Mouse (Mus musculus) ES-E14 (cell line): ENCODE data around the gene Gm21190. TPM values are rescaled to one million over a fixed set of nuclear protein-coding genes. Genes with fewer than 3 reads are reported as not detected.
"Not testable (repeated sequence)": the region's sequence is repeated elsewhere in the genome, so short reads cannot be mapped to it uniquely, and the experiment has no call there.

ENCODE experiments used
- DNase-seq: peaks from one replicate; pipeline ENCODE4 v3.0.0-alpha.2; 2013; ENCODE audit warnings: low read depth, low spot score
- H3K27ac ChIP-seq: 2 replicates; pipeline ENCODE4 v1.5.1; 2012; ENCODE audit warnings: low read depth, mild to moderate bottlenecking, low read length, moderate library complexity, mixed read lengths; ENCODE audit not compliant: poor library complexity, insufficient read depth, severe bottlenecking
- H3K36me3 ChIP-seq: 2 replicates; pipeline ENCODE4 v1.6.1; 2012; ENCODE audit warnings: mild to moderate bottlenecking, low read length, moderate library complexity, mixed read lengths; ENCODE audit not compliant: control insufficient read depth, poor library complexity, insufficient read depth, severe bottlenecking
- H3K4me1 ChIP-seq, 2 experiments: fragments of 150-350 bp in 1 of 2; sonication (generic) in 1 of 2; 2 replicates each; pipeline ENCODE4 v1.6.1; 2012; ENCODE audit warnings: low read length in 2 of 2, mild to moderate bottlenecking in 1 of 2, mixed read lengths in 1 of 2; ENCODE audit not compliant: control insufficient read depth in 2 of 2, insufficient read depth in 2 of 2, poor library complexity in 1 of 2
- H3K4me3 ChIP-seq, 2 experiments: fragments of 150-350 bp in 1 of 2; sonication (generic) in 1 of 2; 2 replicates each; pipeline ENCODE4 v1.5.1; 2012; ENCODE audit warnings: low read length in 2 of 2, low read depth in 1 of 2, mild to moderate bottlenecking in 1 of 2, mixed read lengths in 1 of 2; ENCODE audit not compliant: insufficient read depth in 1 of 2, poor library complexity in 1 of 2, severe bottlenecking in 1 of 2
- H3K9ac ChIP-seq: 2 replicates; pipeline ENCODE4 v1.6.1; 2012; ENCODE audit warnings: low read depth, mild to moderate bottlenecking, low read length, mixed read lengths; ENCODE audit not compliant: poor library complexity, insufficient read depth, severe bottlenecking
- H3K9me3 ChIP-seq: fragments of 150-350 bp; sonication (generic); 2 replicates; pipeline ENCODE4 v1.6.1; 2012; ENCODE audit warnings: low read depth, mild to moderate bottlenecking, low read length; ENCODE audit not compliant: control insufficient read depth, insufficient read depth
- CHD2 ChIP-seq: IDR thresholded peaks from 2 replicates; pipeline ENCODE4 v1.6.1; 2014; ENCODE audit warnings: mild to moderate bottlenecking, low read depth, low read length, inconsistent platforms
- HCFC1 ChIP-seq: IDR thresholded peaks from 2 replicates; pipeline ENCODE4 v1.6.1; 2012; ENCODE audit warnings: low read length, inconsistent platforms, borderline replicate concordance; ENCODE audit not compliant: insufficient read depth
- MAFK ChIP-seq: IDR thresholded peaks from 2 replicates; pipeline ENCODE4 v1.6.1; 2014; ENCODE audit warnings: mild to moderate bottlenecking, low read depth, low read length, inconsistent platforms; ENCODE audit not compliant: insufficient read depth
- ZC3H11A ChIP-seq: IDR thresholded peaks from 2 replicates; pipeline ENCODE4 v1.6.1; 2012; ENCODE audit warnings: low read depth, mild to moderate bottlenecking, inconsistent platforms, low read length, borderline replicate concordance
- ZNF384 ChIP-seq: IDR thresholded peaks from 2 replicates; pipeline ENCODE4 v1.6.1; 2012; ENCODE audit warnings: low read depth, low read length, inconsistent platforms
- in situ Hi-C, 2 experiments: fragments of 600-800 bp; cut with MboI; formaldehyde crosslinking; loops; one replicate each; pipeline ENCODE4 v1.15.1; 2025; ENCODE audit warnings: low sequenced_read_pairs in 2 of 2, inconsistent platforms in 1 of 2; ENCODE audit not compliant: unreplicated experiment in 2 of 2
- total RNA-seq: library from RNA; depleted of rRNA; stranded (reverse); fragments of 300-350 nt; gene quantifications from 2 replicates; pipeline ENCODE4 v1.2.3, GENCODE M21; 2012; rRNA removed

The Gm21190 gene
- total RNA-seq, 1 experiment, result not detected

- TF ChIP-seq ZC3H11A, result no peak
- TF ChIP-seq ZNF384, result no peak
- TF ChIP-seq HCFC1, result no peak
- TF ChIP-seq MAFK, result no peak
- TF ChIP-seq CHD2, result no peak
- Histone ChIP-seq H3K36me3 (no peaks in the 10 kb centered on the region), H3K4me1 (no peaks in the 10 kb centered on the region), H3K4me3 (no peak overlapping the region), H3K27ac (no peak overlapping the region), H3K9ac (no peak overlapping the region), H3K9me3 (no peaks in the 10 kb centered on the region)
- in situ Hi-C loops, result no loop called here
- no peak for DNase-seq
These were observed 40.3 kb downstream of the Gm21190 start for GRCm38 (mm10) chr5:15488743-15489142.

GRCm38 (mm10) chr5:15484616-15485015, 44.4 kb downstream of the Gm21190 start:
- H3K36me3 ChIP-seq, in situ Hi-C loops, DNase-seq, H3K4me1 ChIP-seq, H3K27ac ChIP-seq, H3K9ac ChIP-seq, H3K9me3 ChIP-seq, H3K4me3 ChIP-seq: not testable (repeated sequence)

GRCm38 (mm10) chr5:15483576-15483975, 45.4 kb downstream of the Gm21190 start:
- H3K4me1 ChIP-seq, H3K9ac ChIP-seq, H3K4me3 ChIP-seq, H3K36me3 ChIP-seq, H3K9me3 ChIP-seq, in situ Hi-C loops, H3K27ac ChIP-seq, DNase-seq: not testable (repeated sequence)

GRCm38 (mm10) chr5:15482815-15483214, 46.2 kb downstream of the Gm21190 start:
- H3K4me3 ChIP-seq, H3K36me3 ChIP-seq, H3K9me3 ChIP-seq, H3K27ac ChIP-seq, H3K4me1 ChIP-seq, DNase-seq, in situ Hi-C loops, H3K9ac ChIP-seq: not testable (repeated sequence)

- H3K4me3 ChIP-seq, H3K27ac ChIP-seq, DNase-seq, in situ Hi-C loops, H3K9me3 ChIP-seq, H3K36me3 ChIP-seq, H3K4me1 ChIP-seq, H3K9ac ChIP-seq: not testable (repeated sequence)
These were observed 52.6 kb downstream of the Gm21190 start, which contains the start of gene Gm21149 for GRCm38 (mm10) chr5:15476423-15476822. Gm21149 (minus strand) TSS chr5:15476523.

Other genes with a start within 250 kb of the Gm21190 start
- gene Gm21149, start 52.7 kb downstream of the Gm21190 start, total RNA-seq, result not detected in 2 replicates
- 0.22 TPM in 1 of 2 replicates, not detected in the other for gene Gm21083, start 48.1 kb upstream of the Gm21190 start, total RNA-seq
- gene Speer4d, start 89.8 kb upstream of the Gm21190 start, total RNA-seq, result not detected in 2 replicates
- not detected in 2 replicates for gene 4930572O03Rik, start 127.8 kb upstream of the Gm21190 start, total RNA-seq
- 0.26 TPM in 1 of 2 replicates, not detected in the other for gene Speer4c, start 185.0 kb upstream of the Gm21190 start, total RNA-seq